Mouse (Mus musculus): ENCODE measurements at regions not wholly inside any gene's neighbourhood (a gene's known extent, or its start where the extent isn't known, plus 50 kb on each side); places are given as distances from the start of the nearest gene placed in this dataset.

DNA sequence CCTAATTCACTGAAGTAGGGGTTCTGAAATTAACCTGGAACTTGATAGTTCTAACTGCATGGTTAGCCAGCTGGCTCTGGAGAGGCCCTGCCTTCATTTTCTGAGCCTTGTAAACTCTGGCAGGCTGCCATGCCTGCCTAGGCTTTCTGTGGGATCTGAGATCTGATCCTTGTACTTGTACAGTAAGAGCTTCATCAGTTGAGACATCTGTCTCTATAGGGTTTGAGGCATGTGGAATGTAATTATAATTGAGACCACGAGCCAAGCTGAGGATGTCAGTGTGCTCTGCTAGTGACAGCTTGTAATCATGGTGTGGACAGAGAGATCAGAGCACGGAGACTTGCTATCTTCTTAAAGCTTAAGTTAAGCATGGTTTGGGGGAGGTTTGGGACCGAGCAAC is 416.8 kb upstream of the Ptger4 start:
- dilution Hi-C loops (cut with MboI; ENCODE audit: extremely low pct_ligation_motif_present, extremely low pct_unique_long_range_greater_than_20kb, low sequenced_read_pairs) = no loop called here
- no peaks in the 10 kb centered on the region for H3K36me3 ChIP-seq (replicated peaks in 1 of 2; ENCODE audit: control insufficient read depth in 1 of 2, insufficient read depth in 1 of 2, low read length in 1 of 2)
- no peak for DNase-seq (ENCODE audit: extremely low read depth)
- in situ Hi-C loops (cut with MboI; ENCODE audit: low pct_ligation_motif_present, low pct_unique_long_range_greater_than_20kb, low sequenced_read_pairs) = no loop called here
- no peak overlapping the region for H3K9ac ChIP-seq (ENCODE audit: insufficient read depth, low read depth)
- no peak overlapping the region for H3K27ac ChIP-seq (ENCODE audit: insufficient read depth, low read depth)
- no peaks in the 10 kb centered on the region for H3K79me2 ChIP-seq (replicated peaks; ENCODE audit: control insufficient read depth, extremely low read depth, insufficient read depth, poor library complexity, severe bottlenecking)
- H3K9me3 ChIP-seq (replicated peaks; ENCODE audit: low read length) = no peaks in the 10 kb centered on the region
- no peak overlapping the region for H3K4me3 ChIP-seq (replicated peaks in 1 of 3; ENCODE audit: low read depth in 2 of 3, low read length in 2 of 3, poor library complexity in 1 of 3)
- TF ChIP-seq JUND (conservative IDR thresholded peaks at IDR 0.05; ENCODE audit: low read depth, low read length) (no peak), BHLHE40 (IDR thresholded peaks at IDR 0.05; ENCODE audit: low read depth, low read length) (no peak), MAZ (IDR thresholded peaks at IDR 0.05; ENCODE audit: low read depth, low read length) (no peak), MAFK (IDR thresholded peaks at IDR 0.05; ENCODE audit: insufficient replicate concordance, low read length) (no peak), CHD1 (IDR thresholded peaks at IDR 0.05; ENCODE audit: low read depth, low read length) (no peak), POLR2A (IDR thresholded peaks at IDR 0.05; ENCODE audit: low read depth, low read length) (no peak), CTCF (conservative IDR thresholded peaks at IDR 0.05 in 1 of 2, IDR thresholded peaks at IDR 0.05 in 1 of 2; ENCODE audit: low read depth in 2 of 2, low read length in 2 of 2) (no peak), ZKSCAN1 (IDR thresholded peaks at IDR 0.05; ENCODE audit: borderline replicate concordance, low read depth, low read length) (no peak), JUN (IDR thresholded peaks at IDR 0.05; ENCODE audit: insufficient read depth, low read depth, low read length) (no peak), GABPA (IDR thresholded peaks at IDR 0.05; ENCODE audit: insufficient replicate concordance, low read depth, low read length) (no peak), NRF1 (IDR thresholded peaks at IDR 0.05; ENCODE audit: low read depth, low read length) (no peak), USF1 (IDR thresholded peaks at IDR 0.05; ENCODE audit: low read depth, low read length) (no peak), TCF12 (IDR thresholded peaks at IDR 0.05; ENCODE audit: low read depth, low read length) (no peak), ZNF384 (IDR thresholded peaks at IDR 0.05; ENCODE audit: low read depth, low read length) (no peak), TBP (conservative IDR thresholded peaks at IDR 0.05; ENCODE audit: low read depth, low read length) (no peak), POLR2AphosphoS2 (IDR thresholded peaks at IDR 0.05; ENCODE audit: low read depth, low read length) (no peak), ZMIZ1 (IDR thresholded peaks at IDR 0.05; ENCODE audit: low read depth, low read length) (no peak), EP300 (IDR thresholded peaks at IDR 0.05; ENCODE audit: low read length) (no peak), NELFE (IDR thresholded peaks at IDR 0.05; ENCODE audit: low read depth, low read length) (no peak), PAX5 (IDR thresholded peaks at IDR 0.05; ENCODE audit: low read length) (no peak)
- no peak overlapping the region for H3K4me2 ChIP-seq (ENCODE audit: insufficient read depth, low read depth, poor library complexity, severe bottlenecking)
- no peaks in the 10 kb centered on the region for H3K27me3 ChIP-seq (replicated peaks)
- no peaks in the 10 kb centered on the region for H3K4me1 ChIP-seq (ENCODE audit: control insufficient read depth in 1 of 2, insufficient read depth in 2 of 2)

DNA sequence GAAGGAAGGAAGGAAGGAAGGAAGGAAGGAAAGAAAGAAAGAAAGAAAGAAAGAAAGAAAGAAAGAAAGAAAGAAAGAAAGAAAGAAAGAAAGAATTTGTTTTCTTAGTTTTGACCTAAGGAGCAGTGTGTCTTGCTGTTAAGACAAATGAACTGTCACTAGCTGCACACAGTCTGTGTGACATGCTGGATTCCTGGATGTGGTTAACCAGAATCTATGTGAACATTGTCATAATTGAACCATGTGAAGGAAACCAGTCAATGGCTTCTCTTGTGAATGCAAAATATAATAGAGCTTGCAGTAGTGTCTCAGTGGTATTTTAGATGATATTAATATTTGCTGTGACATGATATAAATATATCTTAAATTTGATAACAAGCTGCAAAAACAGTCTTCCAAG is 427.8 kb upstream of the Ptger4 start:
- no peak for DNase-seq (ENCODE audit: extremely low read depth)
- in situ Hi-C loops (cut with MboI; ENCODE audit: low pct_ligation_motif_present, low pct_unique_long_range_greater_than_20kb, low sequenced_read_pairs) (no loop called here), dilution Hi-C loops (cut with MboI; ENCODE audit: extremely low pct_ligation_motif_present, extremely low pct_unique_long_range_greater_than_20kb, low sequenced_read_pairs) (no loop called here)
- H3K79me2 ChIP-seq (replicated peaks; ENCODE audit: control insufficient read depth, extremely low read depth, insufficient read depth, poor library complexity, severe bottlenecking) = no peaks in the 10 kb centered on the region
- no peaks in the 10 kb centered on the region for H3K36me3 ChIP-seq (replicated peaks in 1 of 2; ENCODE audit: control insufficient read depth in 1 of 2, insufficient read depth in 1 of 2, low read length in 1 of 2)
- H3K27ac ChIP-seq (ENCODE audit: insufficient read depth, low read depth) = no peak overlapping the region
- H3K4me1 ChIP-seq (ENCODE audit: control insufficient read depth in 1 of 2, insufficient read depth in 2 of 2) = no peaks in the 10 kb centered on the region
- H3K27me3 ChIP-seq (replicated peaks) = no peaks in the 10 kb centered on the region
- no peak overlapping the region for H3K4me3 ChIP-seq (replicated peaks in 1 of 3; ENCODE audit: low read depth in 2 of 3, low read length in 2 of 3, poor library complexity in 1 of 3)
- no peaks in the 10 kb centered on the region for H3K9me3 ChIP-seq (replicated peaks; ENCODE audit: low read length)
- TF ChIP-seq ELF1 (IDR thresholded peaks at IDR 0.05; ENCODE audit: low read depth, low read length) (no peak), PAX5 (IDR thresholded peaks at IDR 0.05; ENCODE audit: low read length) (no peak), CHD1 (IDR thresholded peaks at IDR 0.05; ENCODE audit: low read depth, low read length) (no peak)
- H3K9ac ChIP-seq (ENCODE audit: insufficient read depth, low read depth) = no peak overlapping the region
- H3K4me2 ChIP-seq (ENCODE audit: insufficient read depth, low read depth, poor library complexity, severe bottlenecking) = no peak overlapping the region
